Mouse (Mus musculus): ENCODE data around the gene Klc3.

Klc3 gene

GRCm38 (mm10) chr7:19360944-19361343, 43.0 kb downstream of the Klc3 start:
- DNase-seq (ENCODE audit: low read depth, low spot score) = peak; percentile 90

GRCm38 (mm10) chr7:19359892-19360641, 43.8 kb downstream of the Klc3 start:
- DNase-seq (ENCODE audit: low read depth, low spot score) = peak; percentile 83

GRCm38 (mm10) chr7:19359299-19359891, 44.5 kb downstream of the Klc3 start, which contains the start of the genes Cd3eap and Ppp1r13l:
TSS of gene Cd3eap (minus strand) at chr7:19359483.
TSS of gene Ppp1r13l (plus strand) at chr7:19359749.
- DNase-seq (ENCODE audit: low read depth, low spot score) = peak; percentile 83

- DNase-seq (ENCODE audit: low read depth, low spot score) = no peak
Measured at GRCm38 (mm10) chr7:19358634-19359033, 45.3 kb downstream of the Klc3 start.

GRCm38 (mm10) chr7:19357381-19358375, 46.2 kb downstream of the Klc3 start:
- DNase-seq (ENCODE audit: low read depth, low spot score) = no peak

GRCm38 (mm10) chr7:19356311-19356710, 47.6 kb downstream of the Klc3 start:
- no peak for DNase-seq (ENCODE audit: low read depth, low spot score)

- DNase-seq (ENCODE audit: low read depth, low spot score) = no peak
Measured at GRCm38 (mm10) chr7:19354991-19355390, 48.9 kb downstream of the Klc3 start.

- no peak for DNase-seq (ENCODE audit: low read depth, low spot score)
Measured at GRCm38 (mm10) chr7:19350221-19350620, 53.7 kb downstream of the Klc3 start.

GRCm38 (mm10) chr7:19349188-19349915, 54.6 kb downstream of the Klc3 start:
- DNase-seq (ENCODE audit: low read depth, low spot score) = no peak

- peak; percentile 98 for DNase-seq (ENCODE audit: low read depth, low spot score)
Measured at GRCm38 (mm10) chr7:19344938-19345471, 58.9 kb downstream of the Klc3 start.

Data from mesoderm, embryonic 11.5 days (tissue).